ENCODE assay signal across 10 mouse cellular contexts in genomic region chr6:22026358-22026673, GRCm38 (mm10). TPM values are rescaled to one million over a fixed set of nuclear protein-coding genes. Genes with fewer than 3 reads are reported as not detected.
DNase-seq lines count a peak whose midpoint lies in the region; ATAC-seq lines count a peak whose summit lies in the region.
"Had no signal": no experiment of that assay in that cellular context is flagged by ENCODE, and none has a peak within 500 bp of the region (broad histone marks: within the 10 kb centered on the region; RNA-seq: fewer than 3 reads in every experiment).

No protein-coding gene starts in this region.

- WGBS in lung, embryonic 15.5 days: 21% methylated on average over 4 of the region's 4 CpGs
- WGBS in forebrain, embryonic 14.5 days: 6% methylated on average over 4 of the region's 4 CpGs
- WGBS in limb, embryonic 13.5 days: 7% methylated on average over 4 of the region's 4 CpGs
- WGBS in stomach, embryonic 14.5 days: 43% methylated on average over 4 of the region's 4 CpGs

- no peak for DNase-seq in lung, postnatal 4 days
- peak; percentile 27 for DNase-seq in forebrain, embryonic 14.5 days (ENCODE audit: low spot score)
- DNase-seq in adrenal gland, adult 18-20 months (ENCODE audit: low spot score in 2 of 2): no peak
- no peak for DNase-seq in adrenal gland, postnatal 4 days (ENCODE audit: low spot score in 2 of 2)
- DNase-seq in cerebellum, adult 9-11 months: no peak
- DNase-seq: cerebellum, postnatal 25 days had no signal

- H3K27ac ChIP-seq in lung, embryonic 15.5 days: peak overlapping the region; percentile 42; the same call in 1 of the 2 replicates
- H3K27ac ChIP-seq in forebrain, embryonic 14.5 days (ENCODE audit: low read depth, low read length): no peak overlapping the region
- peak overlapping the region; percentile 88 for H3K27ac ChIP-seq in limb, embryonic 13.5 days
- no peak overlapping the region; the same call in 1 of the 2 replicates for H3K27ac ChIP-seq in stomach, embryonic 14.5 days (ENCODE audit: low read length)
- H3K27ac ChIP-seq: macrophage had no signal

- peaks cover 23% of the 10 kb centered on the region for H3K4me1 ChIP-seq in lung, embryonic 15.5 days
- peaks cover 2% of the 10 kb centered on the region; the same call in 1 of the 2 replicates for H3K4me1 ChIP-seq in forebrain, embryonic 14.5 days (ENCODE audit: control insufficient read depth, insufficient read depth, low read length)
- H3K4me1 ChIP-seq in limb, embryonic 13.5 days: peaks cover 40% of the 10 kb centered on the region
- peaks cover 7% of the 10 kb centered on the region; the same call in 1 of the 2 replicates for H3K4me1 ChIP-seq in stomach, embryonic 14.5 days (ENCODE audit: control insufficient read depth, insufficient read depth, low read length)

- H3K9ac ChIP-seq in lung, embryonic 15.5 days: no peak overlapping the region
- H3K9ac ChIP-seq in forebrain, embryonic 14.5 days (ENCODE audit: low read length): peak overlapping the region; percentile 43; the same call in 1 of the 2 replicates
- peak overlapping the region; percentile 39; the same call in 1 of the 2 replicates for H3K9ac ChIP-seq in limb, embryonic 13.5 days
- H3K9ac ChIP-seq in stomach, embryonic 14.5 days (replicated peaks; ENCODE audit: low read depth, low read length): no peak overlapping the region

- no peaks in the 10 kb centered on the region for H3K27me3 ChIP-seq in lung, embryonic 15.5 days
- H3K27me3 ChIP-seq in forebrain, embryonic 14.5 days (replicated peaks; ENCODE audit: control insufficient read depth, insufficient read depth, low read length): no peaks in the 10 kb centered on the region
- H3K27me3 ChIP-seq in limb, embryonic 13.5 days: no peaks in the 10 kb centered on the region
- no peaks in the 10 kb centered on the region for H3K27me3 ChIP-seq in stomach, embryonic 14.5 days (ENCODE audit: control insufficient read depth, insufficient read depth, low read length)

- H3K4me3 ChIP-seq in lung, embryonic 15.5 days: peak overlapping the region; percentile 16; the same call in 1 of the 2 replicates
- peak overlapping the region; percentile 17; the same call in 1 of the 2 replicates for H3K4me3 ChIP-seq in forebrain, embryonic 14.5 days (ENCODE audit: low read depth, low read length)
- H3K4me3 ChIP-seq in limb, embryonic 13.5 days: peak overlapping the region; percentile 23
- no peak overlapping the region; the same call in 1 of the 2 replicates for H3K4me3 ChIP-seq in stomach, embryonic 14.5 days (ENCODE audit: low read depth, low read length)

- H3K4me2 ChIP-seq in lung, embryonic 15.5 days: peak overlapping the region; percentile 43
- H3K4me2 ChIP-seq in forebrain, embryonic 14.5 days (ENCODE audit: low read length): peak overlapping the region; percentile 51
- peak overlapping the region; percentile 59 for H3K4me2 ChIP-seq in limb, embryonic 13.5 days (replicated peaks)
- peak overlapping the region; percentile 34; the same call in 1 of the 2 replicates for H3K4me2 ChIP-seq in stomach, embryonic 14.5 days (replicated peaks; ENCODE audit: low read depth, low read length)

- no peaks in the 10 kb centered on the region for H3K9me3 ChIP-seq in lung, embryonic 15.5 days
- no peaks in the 10 kb centered on the region for H3K9me3 ChIP-seq in forebrain, embryonic 14.5 days (replicated peaks; ENCODE audit: control insufficient read depth, low read length)
- H3K9me3 ChIP-seq in limb, embryonic 13.5 days: no peaks in the 10 kb centered on the region
- no peaks in the 10 kb centered on the region for H3K9me3 ChIP-seq in stomach, embryonic 14.5 days (ENCODE audit: control insufficient read depth, low read depth, low read length)

- no peak; the same call in 1 of the 2 replicates for ATAC-seq in lung, embryonic 15.5 days (ENCODE audit: borderline replicate concordance, extremely low read depth, low FRiP score, low TSS enrichment)
- peak; percentile 40; the same call in 1 of the 2 replicates for ATAC-seq in forebrain, embryonic 14.5 days
- ATAC-seq in limb, embryonic 13.5 days (ENCODE audit: low FRiP score, low read depth): peak; percentile 46; the same call in 1 of the 2 replicates
- no peak for ATAC-seq in stomach, embryonic 14.5 days (ENCODE audit: insufficient number of reproducible peaks, insufficient read depth, low FRiP score, low read depth)

- no peaks in the 10 kb centered on the region for H3K36me3 ChIP-seq in lung, embryonic 15.5 days
- no peaks in the 10 kb centered on the region for H3K36me3 ChIP-seq in forebrain, embryonic 14.5 days (ENCODE audit: control insufficient read depth, insufficient read depth, low read length)
- H3K36me3 ChIP-seq in limb, embryonic 13.5 days: no peaks in the 10 kb centered on the region
- no peaks in the 10 kb centered on the region for H3K36me3 ChIP-seq in stomach, embryonic 14.5 days (ENCODE audit: control insufficient read depth, insufficient read depth, low read length)

RNA-seq across cellular contexts. Expression of gene Cped1, which starts 40.6 kb away (rescaled TPM):
- 24.3 and 25.0 TPM in 2 replicates for polyA plus RNA-seq in lung, embryonic 15.5 days (2015; fragmentation: Nextera tagmentation; extraction: Ambion mirVana)
- 4.3 and 5.2 TPM in 2 replicates for polyA plus RNA-seq in forebrain, embryonic 14.5 days (2014; fragmentation: Nextera tagmentation; extraction: Ambion mirVana)
- polyA plus RNA-seq in limb, embryonic 13.5 days (2015; fragmentation: Nextera tagmentation; extraction: Ambion mirVana): 53.1 and 53.5 TPM in 2 replicates
- 43.6 and 47.2 TPM in 2 replicates for polyA plus RNA-seq in stomach, embryonic 14.5 days (2014; fragmentation: Nextera tagmentation; extraction: Ambion mirVana)
- 10 to 100 TPM; 43.9 to 50.3 TPM for total RNA-seq in adrenal gland, adult 18-20 months (2021)
- total RNA-seq in adrenal gland, postnatal 4 days (2021): 10 to 100 TPM; 25.1 to 29.0 TPM

Comparison
In these comparisons a context has a peak if more than half of its experiments do, and no peak if none do; other contexts are left out.
1. ATAC-seq: peak in forebrain, embryonic 14.5 days (single experiment) and limb, embryonic 13.5 days (single experiment); none in lung, embryonic 15.5 days (single experiment) and stomach, embryonic 14.5 days (single experiment).
2. H3K27ac ChIP-seq: peak in lung, embryonic 15.5 days (single experiment) and limb, embryonic 13.5 days (single experiment); none in forebrain, embryonic 14.5 days (single experiment) and stomach, embryonic 14.5 days (single experiment).
3. H3K9ac ChIP-seq: peak in forebrain, embryonic 14.5 days (single experiment) and limb, embryonic 13.5 days (single experiment); none in lung, embryonic 15.5 days (single experiment) and stomach, embryonic 14.5 days (single experiment).
4. Peak in every context shown above with its lines, with median percentiles within 50 percentile points of each other: H3K4me2 ChIP-seq.